Comparison of ENCODE assay signal across 18 mouse cellular contexts in genomic region chr7:145266011-145266410, GRCm38 (mm10). TPM values are rescaled to one million over a fixed set of nuclear protein-coding genes. Genes with fewer than 3 reads are reported as not detected.
DNase-seq lines count a peak whose midpoint lies in the region; ATAC-seq and TF ChIP-seq lines count a peak whose summit lies in the region.
"Had no signal": no experiment of that assay in that cellular context is flagged by ENCODE, and none has a peak within 500 bp of the region (broad histone marks: within the 10 kb centered on the region; RNA-seq: fewer than 3 reads in every experiment).

No protein-coding gene starts in this region.

- no peak for ATAC-seq in kidney, embryonic 14.5 days (ENCODE audit: low FRiP score, low TSS enrichment)
- no peak for ATAC-seq in erythroid progenitor cell, adult 5-6 weeks (replicated peaks; ENCODE audit: low FRiP score, poor library complexity, severe bottlenecking)
- ATAC-seq in liver, postnatal 0 days, result no peak
- ATAC-seq: forebrain, embryonic 16.5 days had no signal

- no peak overlapping the region for H3K27ac ChIP-seq in kidney, embryonic 14.5 days (ENCODE audit: low read depth, low read length)
- no peak overlapping the region for H3K27ac ChIP-seq in liver, postnatal 0 days (ENCODE audit: low read depth)
- H3K27ac ChIP-seq: hindbrain, embryonic 10.5 days; liver, embryonic 15.5 days; stomach, postnatal 0 days had no signal

- H3K4me2 ChIP-seq in kidney, embryonic 14.5 days (replicated peaks; ENCODE audit: low read depth, low read length), result no peak overlapping the region
- no peak overlapping the region for H3K4me2 ChIP-seq in liver, postnatal 0 days (ENCODE audit: low read depth, low read length)
- H3K4me2 ChIP-seq: liver, embryonic 15.5 days; midbrain, embryonic 11.5 days had no signal

- TF ChIP-seq EP300 in liver, postnatal 0 days (IDR thresholded peaks at IDR 0.05; ENCODE audit: low read depth), result no peak

- H3K36me3 ChIP-seq in kidney, embryonic 14.5 days (ENCODE audit: control insufficient read depth, insufficient read depth, low read length), result peaks cover 32% of the 10 kb centered on the region
- peaks cover 18% of the 10 kb centered on the region for H3K36me3 ChIP-seq in liver, postnatal 0 days (replicated peaks; ENCODE audit: insufficient read depth, low read length)

- peak; percentile 36 for DNase-seq in kidney, adult 11 months
- DNase-seq in 3T3-L1 (ENCODE audit: low read depth, low spot score) (peak; percentile 85), NIH3T3 (ENCODE audit: low read depth) (peak; percentile 74)
- DNase-seq in heart, postnatal 10 days, result peak; percentile 60 to 68
- DNase-seq in B cell, adult 2 months, result no peak
- DNase-seq in liver, postnatal 0 days, result no peak
- DNase-seq: cerebellum, postnatal 14 days had no signal

- no peaks in the 10 kb centered on the region for H3K27me3 ChIP-seq in kidney, embryonic 14.5 days (ENCODE audit: control insufficient read depth, insufficient read depth, low read length)
- no peaks in the 10 kb centered on the region for H3K27me3 ChIP-seq in liver, postnatal 0 days (ENCODE audit: insufficient read depth, low read length)
- H3K27me3 ChIP-seq: liver, embryonic 15.5 days had no signal

- intact Hi-C loops in heart, postnatal 10 days (cut with DNase I), result no loop called here

- no peaks in the 10 kb centered on the region for H3K4me1 ChIP-seq in kidney, embryonic 14.5 days (ENCODE audit: control insufficient read depth, insufficient read depth, low read length)
- H3K4me1 ChIP-seq in liver, postnatal 0 days (ENCODE audit: insufficient read depth), result no peaks in the 10 kb centered on the region; the same call in 1 of the 2 replicates
- H3K4me1 ChIP-seq: hindbrain, embryonic 10.5 days had no signal

- no peak overlapping the region for H3K9ac ChIP-seq in kidney, embryonic 14.5 days (ENCODE audit: low read depth, low read length)
- no peak overlapping the region for H3K9ac ChIP-seq in liver, postnatal 0 days (replicated peaks)
- H3K9ac ChIP-seq: liver, embryonic 15.5 days had no signal

- 95% methylated on average over 2 of the region's 2 CpGs for WGBS in kidney, embryonic 14.5 days
- 78% methylated on average over 2 of the region's 2 CpGs for WGBS in liver, postnatal 0 days (ENCODE audit: insufficient replicate concordance)

- H3K9me3 ChIP-seq in kidney, embryonic 14.5 days (ENCODE audit: control insufficient read depth, low read length), result no peaks in the 10 kb centered on the region
- no peaks in the 10 kb centered on the region for H3K9me3 ChIP-seq in liver, postnatal 0 days (ENCODE audit: low read length)
- H3K9me3 ChIP-seq: hindbrain, embryonic 10.5 days; liver, embryonic 15.5 days had no signal

- H3K4me3 ChIP-seq in kidney, embryonic 14.5 days (ENCODE audit: low read length), result no peak overlapping the region
- H3K4me3 ChIP-seq in liver, postnatal 0 days (ENCODE audit: low read depth, low read length), result no peak overlapping the region
- H3K4me3 ChIP-seq: hindbrain, embryonic 10.5 days; liver, embryonic 15.5 days had no signal

- no peak for TF ChIP-seq CTCF in liver, postnatal 0 days (IDR thresholded peaks at IDR 0.05; ENCODE audit: low read depth)

RNA-seq across cellular contexts. Expression of gene Tpcn2, which starts 17.8 kb away (rescaled TPM):
- polyA plus RNA-seq in kidney, embryonic 14.5 days (2014; fragmentation: Nextera tagmentation; extraction: Ambion mirVana), result 4.0 and 4.4 TPM in 2 replicates
- total RNA-seq in heart, postnatal 10 days (2021), result 1 to 10 TPM; 5.5 to 7.6 TPM
- total RNA-seq in erythroid progenitor cell, adult 5-6 weeks (2015; ENCODE audit: low replicate concordance), result 1.4 and 8.0 TPM in 2 replicates
- total RNA-seq in erythroid progenitor cell, adult 5-6 weeks (2017; ENCODE audit: low replicate concordance), result 3.2 TPM in 1 of 2 replicates, not detected in the other
- polyA plus RNA-seq in liver, postnatal 0 days (2015; fragmentation: Nextera tagmentation; extraction: Ambion mirVana), result 2.2 and 2.3 TPM in 2 replicates

RNA-seq across cellular contexts. Expression of gene Mrgprf, which starts 34.6 kb away (rescaled TPM):
- polyA plus RNA-seq in kidney, embryonic 14.5 days (2014; fragmentation: Nextera tagmentation; extraction: Ambion mirVana), result 1.7 and 2.2 TPM in 2 replicates
- 1 to 10 TPM; 7.1 to 8.0 TPM for total RNA-seq in heart, postnatal 10 days (2021)
- total RNA-seq in erythroid progenitor cell, adult 5-6 weeks (2015; ENCODE audit: low replicate concordance), result not detected in 2 replicates
- total RNA-seq in erythroid progenitor cell, adult 5-6 weeks (2017; ENCODE audit: low replicate concordance), result not detected in 2 replicates
- polyA plus RNA-seq in liver, postnatal 0 days (2015; fragmentation: Nextera tagmentation; extraction: Ambion mirVana), result 0.16 and 0.24 TPM in 2 replicates

RNA-seq across cellular contexts. Expression of gene Mrgprd, which starts 48.6 kb away (rescaled TPM):
- not detected in 2 replicates for polyA plus RNA-seq in kidney, embryonic 14.5 days (2014; fragmentation: Nextera tagmentation; extraction: Ambion mirVana)
- total RNA-seq in heart, postnatal 10 days (2021), result not detected
- total RNA-seq in erythroid progenitor cell, adult 5-6 weeks (2015; ENCODE audit: low replicate concordance), result not detected in 2 replicates
- total RNA-seq in erythroid progenitor cell, adult 5-6 weeks (2017; ENCODE audit: low replicate concordance), result not detected in 2 replicates
- polyA plus RNA-seq in liver, postnatal 0 days (2015; fragmentation: Nextera tagmentation; extraction: Ambion mirVana), result not detected in 2 replicates
- total RNA-seq: left cerebral cortex, postnatal 36 days had no signal
- polyA plus RNA-seq: embryonic facial prominence, embryonic 14.5 days; forebrain, embryonic 16.5 days; hindbrain, embryonic 10.5 days; large intestine, adult 2 months; liver, embryonic 15.5 days; midbrain, embryonic 11.5 days; neural tube, embryonic 14.5 days; stomach, postnatal 0 days had no signal

RNA-seq across cellular contexts. Expression of gene 1810010D01Rik, which starts 58.1 kb away (rescaled TPM):
- polyA plus RNA-seq in kidney, embryonic 14.5 days (2014; fragmentation: Nextera tagmentation; extraction: Ambion mirVana), result 0.46 TPM in 1 of 2 replicates, not detected in the other
- total RNA-seq in heart, postnatal 10 days (2021), result not detected
- total RNA-seq in erythroid progenitor cell, adult 5-6 weeks (2015; ENCODE audit: low replicate concordance), result not detected in 2 replicates
- not detected in 2 replicates for total RNA-seq in erythroid progenitor cell, adult 5-6 weeks (2017; ENCODE audit: low replicate concordance)
- polyA plus RNA-seq in liver, postnatal 0 days (2015; fragmentation: Nextera tagmentation; extraction: Ambion mirVana), result not detected in 2 replicates
- polyA plus RNA-seq: embryonic facial prominence, embryonic 14.5 days; forebrain, embryonic 16.5 days; neural tube, embryonic 14.5 days had no signal

Comparison
In these comparisons a context has a peak if more than half of its experiments do, and no peak if none do; other contexts are left out.
1. DNase-seq: peak in kidney, adult 11 months (single experiment), 3T3-L1 (single experiment), NIH3T3 (single experiment) and heart, postnatal 10 days (2 of 2); none in B cell, adult 2 months (0 of 2) and liver, postnatal 0 days (single experiment).
2. RNA of gene Mrgprf, which starts 34.6 kb away (total RNA-seq): 7.1 to 8.0 TPM in heart, postnatal 10 days; not detected in erythroid progenitor cell, adult 5-6 weeks; every median in the first group is over 4 times any median in the second.